Mouse (Mus musculus): ENCODE results near the gene Lrfn1. TPM values are rescaled to one million over a fixed set of nuclear protein-coding genes. Genes with fewer than 3 reads are reported as not detected.
"Not testable (repeated sequence)": the region's sequence is repeated elsewhere in the genome, so short reads cannot be mapped to it uniquely, and the experiment has no call there.

Lrfn1 gene
- total RNA-seq, 4 experiments from 2014 or later: 77.6 to 83.2 (median 81.1) TPM

DNA sequence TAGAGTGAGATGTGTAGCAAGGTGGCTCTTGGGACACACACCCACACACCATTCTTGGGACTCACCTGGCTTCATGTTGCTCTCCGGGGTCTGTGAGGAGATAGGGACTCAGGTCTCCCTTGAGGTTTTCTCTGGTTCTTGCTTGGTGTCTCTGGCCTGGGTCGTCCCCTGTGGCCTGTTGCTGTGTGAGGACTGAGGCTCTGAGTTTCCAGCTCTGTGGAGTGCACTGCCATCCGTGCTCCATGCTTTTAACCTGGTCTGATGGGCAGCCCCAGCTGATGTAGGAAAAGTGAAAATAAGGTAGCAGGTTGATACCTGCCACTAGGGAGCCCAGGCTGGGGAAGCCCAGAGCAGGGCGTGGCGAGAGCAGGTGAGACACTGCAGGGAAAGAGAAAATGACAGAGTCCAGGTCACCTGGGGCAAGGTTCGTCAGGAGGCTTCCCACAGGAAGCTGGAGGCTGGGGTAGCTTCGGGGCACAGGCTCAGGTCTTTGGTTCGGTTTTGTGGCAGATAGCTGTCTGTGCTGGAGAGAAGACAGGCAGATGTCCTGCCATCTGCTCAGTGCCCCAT, 58.7 kb downstream of the Lrfn1 start, which contains the start of gene Ifnl2:
Ifnl2 (minus strand) TSS at position 51 of the 570 bp plus-strand sequence.
- not testable (repeated sequence) for DNase-seq (ENCODE audit: low spot score in 2 of 2)

DNA sequence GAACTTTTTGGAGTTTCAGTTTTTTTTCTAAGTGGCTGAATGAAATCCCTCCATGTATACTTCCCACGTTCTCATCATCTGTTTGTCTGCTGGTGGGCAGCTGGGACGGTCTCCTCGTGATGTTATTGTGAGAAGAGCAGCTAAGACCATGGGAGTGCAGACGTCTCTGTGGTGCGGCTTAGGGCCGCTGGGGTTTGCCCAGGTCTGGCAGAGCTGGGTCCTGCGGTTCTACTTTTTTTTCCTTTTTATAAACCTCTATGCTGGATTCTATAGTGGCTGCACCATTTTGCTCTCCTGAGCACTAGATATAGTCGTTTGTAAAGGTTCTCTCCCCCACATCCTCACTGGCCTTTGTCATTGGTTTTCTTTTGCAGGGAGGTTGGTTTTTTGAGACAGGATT, 59.7 kb downstream of the Lrfn1 start:
- DNase-seq (ENCODE audit: low spot score in 2 of 2): no peak

Other genes starting within 250 kb of the Lrfn1 start
- 10 to 100 TPM; 56.5 to 59.8 (median 58.3) TPM for gene Eid2, start 184.1 kb upstream of the Lrfn1 start, total RNA-seq (2022)
- 10 to 100 TPM; 30.6 to 34.2 (median 33.4) TPM for gene Eid2b, start 174.2 kb upstream of the Lrfn1 start, total RNA-seq (2022)
- gene Selenov, start 160.8 kb upstream of the Lrfn1 start, total RNA-seq (2022): 1 to 10 TPM in 2 of 4 experiments, under 1 TPM in 2; 0.72 to 1.9 (median 1.0) TPM
- gene Dll3, start 149.7 kb upstream of the Lrfn1 start, total RNA-seq (2022): 1 to 10 TPM in 2 of 4 experiments, under 1 TPM in 2; 0.59 to 2.9 (median 0.95) TPM
- gene Timm50, start 139.9 kb upstream of the Lrfn1 start, total RNA-seq (2022): 10 to 100 TPM; 34.8 to 39.2 (median 39.1) TPM
- 100 to 1,000 TPM; 117 to 123 (median 121) TPM for gene Supt5, start 113.2 kb upstream of the Lrfn1 start, total RNA-seq (2022)
- 100 to 1,000 TPM; 521 to 591 (median 572) TPM for gene Rps16, start 101.3 kb upstream of the Lrfn1 start, total RNA-seq (2022)
- gene Plekhg2, start 79.4 kb upstream of the Lrfn1 start, total RNA-seq (2022): 1 to 10 TPM; 6.2 to 8.4 (median 8.0) TPM
- 1 to 10 TPM; 2.1 to 6.1 (median 3.6) TPM for gene Zfp36, start 71.7 kb upstream of the Lrfn1 start, total RNA-seq (2022)
- 10 to 100 TPM; 13.2 to 17.4 (median 16.3) TPM for gene Med29, start 59.3 kb upstream of the Lrfn1 start, total RNA-seq (2022)
- 10 to 100 TPM; 51.1 to 77.7 (median 63.9) TPM for gene Paf1, start 59.0 kb upstream of the Lrfn1 start, total RNA-seq (2022)
- gene Gmfg, start 14.5 kb upstream of the Lrfn1 start, total RNA-seq (2022): 1 to 10 TPM in 2 of 4 experiments, under 1 TPM in 2; 0.38 to 5.7 (median 1.9) TPM
- not detected for gene Ifnl2, start 58.5 kb downstream of the Lrfn1 start, total RNA-seq (2022)
- not detected for gene Ifnl3, start 70.9 kb downstream of the Lrfn1 start, total RNA-seq (2022)
- not detected for gene Sycn, start 88.9 kb downstream of the Lrfn1 start, total RNA-seq (2022)
- gene Nccrp1, start 95.3 kb downstream of the Lrfn1 start, total RNA-seq (2022): under 1 TPM in 3 of 4 experiments, not detected in 1; 0.23 to 0.49 (median 0.39) TPM
- 10 to 100 TPM; 58.2 to 70.1 (median 61.7) TPM for gene Samd4b, start 146.2 kb downstream of the Lrfn1 start, total RNA-seq (2022)
- 1 to 10 TPM; 8.4 to 9.0 (median 8.5) TPM for gene Pak4, start 146.2 kb downstream of the Lrfn1 start, total RNA-seq (2022)
- 1 to 10 TPM; 1.5 to 2.8 (median 2.1) TPM for gene Acp7, start 179.4 kb downstream of the Lrfn1 start, total RNA-seq (2022)
- 10 to 100 TPM; 18.3 to 20.9 (median 20.4) TPM for gene Fbxo27, start 240.9 kb downstream of the Lrfn1 start, total RNA-seq (2022)

Data from left cerebral cortex, adult 8-10 months (tissue).